Mouse (Mus musculus): ENCODE results near the gene Fam135a. TPM values are rescaled to one million over a fixed set of nuclear protein-coding genes. Genes with fewer than 3 reads are reported as not detected.
"Not testable (repeated sequence)": the region's sequence is repeated elsewhere in the genome, so short reads cannot be mapped to it uniquely, and the experiment has no call there.

Gene Fam135a
- total RNA-seq, 2 experiments from 2014 or later, result 36.3 to 37.5 TPM

- DNase-seq (ENCODE audit: extremely low spot score in 1 of 2, low spot score in 2 of 2), result no peak
- intact Hi-C loops (cut with DNase I), result no loop called here
Measured at GRCm38 (mm10) chr1:23983118-23983517, 117.0 kb downstream of the Fam135a start.

GRCm38 (mm10) chr1:23978281-23978680, 121.9 kb downstream of the Fam135a start:
- peak in 1 of 2 experiments; percentile 18 for DNase-seq (ENCODE audit: extremely low spot score in 1 of 2, low spot score in 2 of 2)
- intact Hi-C loops (cut with DNase I), result no loop called here

- intact Hi-C loops (cut with DNase I); DNase-seq (ENCODE audit: extremely low spot score in 1 of 2, low spot score in 2 of 2): not testable (repeated sequence)
Measured at GRCm38 (mm10) chr1:23971159-23971558, 129.0 kb downstream of the Fam135a start.

GRCm38 (mm10) chr1:23968027-23968725, 132.0 kb downstream of the Fam135a start:
- no peak for DNase-seq (ENCODE audit: extremely low spot score in 1 of 2, low spot score in 2 of 2)
- intact Hi-C loops (cut with DNase I), result no loop called here

GRCm38 (mm10) chr1:23966226-23966625, 133.9 kb downstream of the Fam135a start:
- intact Hi-C loops (cut with DNase I), result no loop called here

More at GRCm38 (mm10) chr1:23966226-23966625, 133.9 kb downstream of the Fam135a start:
- no peak for DNase-seq (ENCODE audit: extremely low spot score in 1 of 2, low spot score in 2 of 2)

Other genes with a start within 250 kb of the Fam135a start
- 100 to 1,000 TPM; 223 to 237 TPM for gene Smap1, start 178.0 kb downstream of the Fam135a start, total RNA-seq (2021)
- gene Sdhaf4, start 94.7 kb downstream of the Fam135a start, total RNA-seq (2021), result 10 to 100 TPM; 47.7 to 51.4 TPM
- 1 to 10 TPM; 2.0 to 2.9 TPM for gene Col9a1, start 77.3 kb upstream of the Fam135a start, total RNA-seq (2021)